Mouse (Mus musculus): ENCODE measurements around the gene Gabpa.
A peak's percentile ranks its signal among the peaks of the same experiment; 100 is the strongest.

Gabpa gene

GRCm38 (mm10) chr16:84873805-84874204 lies 39.1 kb downstream of the Gabpa start:
- DNase-seq = no peak

GRCm38 (mm10) chr16:84875012-84875717 lies 40.4 kb downstream of the Gabpa start:
- DNase-seq = no peak

GRCm38 (mm10) chr16:84875718-84876035 lies 41.0 kb downstream of the Gabpa start:
- DNase-seq = no peak

DNA sequence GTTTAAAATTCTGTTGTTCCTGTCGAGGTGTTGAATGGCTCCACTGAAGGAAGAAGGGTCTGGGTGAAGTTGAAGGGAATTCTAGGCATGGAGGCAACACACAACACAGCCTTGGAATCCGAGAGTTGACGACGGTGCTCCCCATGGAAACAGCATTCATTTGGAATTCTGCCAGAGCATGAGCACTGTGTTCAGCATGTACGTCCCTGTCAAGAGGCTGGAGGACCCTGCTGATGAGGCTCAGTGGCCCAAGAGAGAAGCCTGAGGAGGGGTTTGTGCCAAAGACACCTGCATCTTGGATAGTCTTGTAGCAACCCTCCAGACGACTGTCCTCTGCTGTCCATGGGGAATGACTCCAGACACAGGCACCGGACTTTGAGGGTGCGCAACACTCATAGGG lies 41.4 kb downstream of the Gabpa start:
- no peak for DNase-seq

GRCm38 (mm10) chr16:84879146-84879545 lies 44.4 kb downstream of the Gabpa start:
- peak; percentile 35 for DNase-seq

DNA sequence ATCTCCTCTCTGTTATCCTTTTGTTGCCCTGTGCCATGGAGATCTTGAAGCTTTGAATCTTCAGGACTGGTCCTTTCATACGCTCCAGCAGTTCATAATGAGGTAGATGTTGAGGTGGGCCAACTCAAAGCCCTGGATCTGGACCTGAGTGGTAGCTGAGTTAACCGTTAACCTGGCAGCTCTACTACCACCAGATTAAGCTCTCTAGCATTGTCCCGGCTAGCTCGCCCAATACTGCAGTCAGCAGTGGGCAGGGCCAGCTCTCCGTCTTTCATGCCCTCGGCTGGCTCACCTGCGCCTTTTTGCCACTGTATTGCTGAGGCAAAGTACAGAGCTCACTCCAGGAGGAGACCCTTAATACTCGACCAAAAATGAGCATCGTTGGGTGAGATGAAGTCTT lies 46.4 kb downstream of the Gabpa start:
- DNase-seq = no peak

DNA sequence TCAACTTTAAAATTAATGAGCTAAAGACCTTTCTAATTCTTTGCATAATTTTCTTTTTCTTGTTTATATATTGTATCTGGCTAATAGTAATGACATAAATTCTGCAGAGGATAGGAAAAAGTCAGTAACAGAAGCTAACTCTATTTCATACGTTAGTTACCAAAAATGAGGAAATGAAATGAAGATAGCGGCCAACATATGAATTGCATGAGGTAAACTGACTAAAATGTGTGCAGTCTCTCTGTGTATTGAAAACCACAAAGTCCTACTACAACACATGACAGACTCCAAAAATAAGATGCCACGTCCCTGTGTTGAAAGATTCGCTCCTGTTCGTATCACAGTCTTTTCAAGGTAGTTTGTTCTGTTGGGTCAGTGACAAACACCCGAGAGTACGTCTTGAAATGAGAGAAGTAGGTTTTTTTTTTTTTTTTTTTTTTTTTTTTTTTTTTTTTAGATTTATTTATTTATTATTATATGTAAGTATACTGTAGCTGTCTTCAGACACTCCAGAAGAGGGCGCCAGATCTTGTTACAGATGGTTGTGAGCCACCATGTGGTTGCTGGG lies 47.1 kb downstream of the Gabpa start:
- no peak for DNase-seq

DNA sequence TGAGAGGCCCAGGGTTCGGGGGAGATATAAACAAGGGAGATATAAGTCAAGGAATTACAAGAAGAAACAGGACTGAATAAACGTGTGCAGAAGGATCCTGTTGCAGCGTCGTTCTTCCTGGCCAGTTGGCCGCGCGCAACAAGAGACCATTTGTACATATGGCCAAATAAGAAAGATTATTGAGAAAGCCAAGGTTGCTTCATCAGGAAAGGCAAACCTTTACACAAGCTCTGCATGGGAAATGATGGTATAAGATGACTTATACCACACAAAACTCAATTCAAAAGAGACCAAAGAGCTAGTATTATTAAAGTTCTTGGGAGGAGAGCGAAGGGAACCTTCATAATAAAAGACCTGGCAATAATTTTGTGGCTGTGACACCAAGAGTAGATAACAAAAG lies 49.8 kb downstream of the Gabpa start:
- no peak for DNase-seq

DNA sequence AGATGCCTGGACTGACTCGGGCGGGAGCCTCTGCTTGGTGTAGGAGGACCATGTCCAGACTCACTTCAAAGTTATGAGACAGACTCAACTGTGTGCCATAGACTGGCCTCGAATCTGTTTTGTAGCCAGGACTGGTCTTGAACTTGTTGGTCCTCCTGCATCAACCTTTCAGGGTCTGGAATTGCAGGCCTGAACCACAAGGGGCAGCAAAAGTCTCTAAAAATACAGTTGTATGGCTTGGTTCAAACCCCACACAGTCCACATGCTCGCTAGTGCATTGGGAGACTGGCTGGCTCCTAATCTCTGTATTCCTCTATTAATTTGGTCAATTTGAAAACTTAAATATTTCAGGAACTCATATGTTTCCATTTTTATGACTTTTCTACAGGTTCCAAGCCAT lies 68.3 kb downstream of the Gabpa start:
- no peak for DNase-seq

DNA sequence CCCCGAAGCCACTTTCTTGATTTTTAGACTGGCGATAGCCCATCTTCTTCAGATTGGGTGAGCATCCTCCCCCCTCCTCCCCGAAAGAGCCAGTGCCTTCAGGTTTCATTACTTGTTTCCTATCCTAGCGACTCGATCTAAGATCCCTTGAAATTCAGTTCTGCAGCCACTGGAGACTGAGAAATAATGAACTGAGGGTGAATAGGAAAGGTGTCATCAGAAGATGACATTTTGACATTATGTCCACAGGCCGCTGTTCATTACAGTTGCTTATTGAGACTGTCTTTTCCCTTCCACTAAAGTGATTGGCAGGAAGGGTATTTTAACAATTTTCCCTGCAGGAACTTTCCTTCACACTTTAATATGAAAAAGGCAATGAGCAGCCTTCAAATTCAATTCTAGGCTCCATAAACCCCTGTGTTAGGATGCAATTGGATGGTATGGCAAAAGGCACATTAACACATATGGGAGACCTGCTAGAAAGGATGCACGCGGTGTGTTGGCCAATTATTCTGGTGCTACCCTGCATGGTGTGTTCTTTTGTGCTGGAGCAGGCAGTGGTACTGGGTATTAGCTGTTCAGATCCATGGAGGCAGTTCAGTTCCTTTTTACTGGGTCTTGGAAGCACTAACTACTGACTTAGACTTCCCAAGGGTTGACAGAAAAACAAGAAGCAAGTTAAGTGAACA lies 76.9 kb downstream of the Gabpa start:
- no peak for DNase-seq
